Mouse (Mus musculus) kidney, adult 2 months (tissue): ENCODE results near the gene Gm49380.
A peak's percentile ranks its signal among the peaks of the same experiment; 100 is the strongest.

Experiments used
- CTCF ChIP-seq: fragments of 200-500 bp; conservative IDR thresholded peaks from 2 replicates; pipeline ENCODE4 v1.5.1; 2011; ENCODE audit warnings: low read depth, mild to moderate bottlenecking, control low read depth, low read length, moderate library complexity, mixed read lengths; ENCODE audit not compliant: insufficient read depth, insufficient read length
- POLR2A ChIP-seq: fragments of 200-500 bp; IDR thresholded peaks from one replicate; pipeline ENCODE4 v1.6.1; 2011; ENCODE audit warnings: low read depth, low read length, control low read depth

GRCm38 (mm10) chr9:44130034-44130433 is 16.7 kb upstream of the Gm49380 start:
- peak; percentile 38 for TF ChIP-seq POLR2A
- TF ChIP-seq CTCF: no peak
